Mouse (Mus musculus) lung, embryonic 16.5 days (tissue): ENCODE measurements at regions not wholly inside any gene's neighbourhood (a gene's known extent, or its start where the extent isn't known, plus 50 kb on each side); places are given as distances from the start of the nearest gene placed in this dataset.

ENCODE experiments used
- ATAC-seq: fragments of 200-750 bp; cut with Nextera tagmentation; 2 replicates; pipeline ENCODE4 v1.8.0; 2017; ENCODE audit warnings: low read depth, mild to moderate bottlenecking, moderate library complexity
- H3K27ac ChIP-seq: fragments of 300-500 bp; sonication (generic); 2 replicates; pipeline ENCODE4 v1.5.1; 2014; ENCODE audit warnings: mild to moderate bottlenecking, control low read depth, low read length
- H3K27me3 ChIP-seq: fragments of 300-500 bp; sonication (generic); 2 replicates; pipeline ENCODE4 v1.6.1; 2014; ENCODE audit warnings: low read depth, low read length, mixed read lengths; ENCODE audit not compliant: control insufficient read depth, insufficient read depth
- H3K36me3 ChIP-seq: fragments of 300-500 bp; sonication (generic); 2 replicates; pipeline ENCODE4 v1.6.1; 2014; ENCODE audit warnings: low read length; ENCODE audit not compliant: control insufficient read depth, insufficient read depth
- H3K4me1 ChIP-seq: fragments of 300-500 bp; sonication (generic); replicated peaks from 2 replicates; pipeline ENCODE4 v1.6.1; 2014; ENCODE audit warnings: low read length, mixed read lengths; ENCODE audit not compliant: control insufficient read depth, insufficient read depth
- H3K4me2 ChIP-seq: fragments of 300-500 bp; sonication (generic); 2 replicates; pipeline ENCODE4 v1.6.1; 2014; ENCODE audit warnings: low read depth, low read length, control low read depth
- H3K4me3 ChIP-seq: fragments of 300-500 bp; sonication (generic); 2 replicates; pipeline ENCODE4 v1.5.1; 2014; ENCODE audit warnings: mild to moderate bottlenecking, low read length, control low read depth
- H3K9ac ChIP-seq: fragments of 300-500 bp; sonication (generic); 2 replicates; pipeline ENCODE4 v1.6.1; 2014; ENCODE audit warnings: low read length, control low read depth
- H3K9me3 ChIP-seq: fragments of 300-500 bp; sonication (generic); 2 replicates; pipeline ENCODE4 v1.6.1; 2016; ENCODE audit warnings: low read length; ENCODE audit not compliant: control insufficient read depth
- WGBS: fragments of 180-500 bp; shearing (Covaris S2); extraction: QIAGEN DNeasy Blood & Tissue Kit; methylation state at CpG from one replicate; pipeline ENCODE4 v1.1.7; 2014; 5-methylcytosine and 5-hydroxymethylcytosine counted together

DNA sequence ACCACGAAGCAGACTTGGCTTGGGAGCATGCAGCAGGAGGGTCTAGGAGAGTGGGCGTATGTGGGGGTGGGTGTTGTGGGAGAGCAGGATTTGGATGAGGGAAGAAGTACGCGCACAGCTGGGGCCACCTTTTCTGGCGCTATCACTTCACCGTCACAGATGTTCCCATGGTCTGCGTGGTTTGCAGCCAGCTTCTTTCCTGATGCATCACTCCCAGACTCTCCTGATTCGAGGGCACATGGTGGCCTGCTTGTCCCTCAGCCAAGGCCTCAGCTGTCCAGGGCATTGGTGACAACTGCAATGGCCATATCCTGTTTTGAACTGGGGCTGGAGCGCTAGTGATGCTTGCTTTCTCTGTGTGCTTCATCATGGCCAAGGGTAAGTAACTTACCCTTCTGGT lies 266.9 kb upstream of the Id2 start:
- 67% methylated on average over 9 of the region's 9 CpGs for WGBS
- no peak for ATAC-seq
- no peaks in the 10 kb centered on the region for H3K9me3 ChIP-seq
- H3K27me3 ChIP-seq = no peaks in the 10 kb centered on the region
- H3K4me1 ChIP-seq = no peaks in the 10 kb centered on the region
- no peak overlapping the region for H3K4me3 ChIP-seq
- H3K36me3 ChIP-seq = no peaks in the 10 kb centered on the region
- no peak overlapping the region for H3K4me2 ChIP-seq
- no peak overlapping the region for H3K9ac ChIP-seq
- no peak overlapping the region for H3K27ac ChIP-seq

DNA sequence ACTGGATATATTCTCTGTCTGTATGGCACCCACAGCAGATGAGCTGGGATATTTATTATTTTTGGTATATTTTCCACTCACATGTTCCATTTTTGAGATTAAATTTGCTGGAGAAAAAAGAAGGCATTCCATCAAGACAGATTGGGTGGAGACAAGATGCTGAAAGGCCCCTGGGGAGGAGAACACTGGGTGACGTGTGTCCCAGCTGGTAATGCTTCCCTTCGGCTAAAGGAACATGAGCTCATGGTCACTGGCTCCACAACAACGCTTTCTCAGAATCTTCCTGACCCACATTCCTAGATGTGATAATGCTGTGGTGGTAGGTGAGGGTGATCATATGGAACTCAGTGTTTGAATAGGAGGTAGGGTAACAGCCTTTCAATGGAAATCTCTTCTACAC lies 266.4 kb upstream of the Id2 start:
- Histone ChIP-seq H3K9ac (no peak overlapping the region), H3K27me3 (no peaks in the 10 kb centered on the region), H3K36me3 (no peaks in the 10 kb centered on the region), H3K27ac (no peak overlapping the region), H3K4me1 (no peaks in the 10 kb centered on the region), H3K4me2 (no peak overlapping the region), H3K4me3 (no peak overlapping the region), H3K9me3 (no peaks in the 10 kb centered on the region)
- ATAC-seq = no peak
- 67% methylated on average over 3 of the region's 3 CpGs for WGBS

DNA sequence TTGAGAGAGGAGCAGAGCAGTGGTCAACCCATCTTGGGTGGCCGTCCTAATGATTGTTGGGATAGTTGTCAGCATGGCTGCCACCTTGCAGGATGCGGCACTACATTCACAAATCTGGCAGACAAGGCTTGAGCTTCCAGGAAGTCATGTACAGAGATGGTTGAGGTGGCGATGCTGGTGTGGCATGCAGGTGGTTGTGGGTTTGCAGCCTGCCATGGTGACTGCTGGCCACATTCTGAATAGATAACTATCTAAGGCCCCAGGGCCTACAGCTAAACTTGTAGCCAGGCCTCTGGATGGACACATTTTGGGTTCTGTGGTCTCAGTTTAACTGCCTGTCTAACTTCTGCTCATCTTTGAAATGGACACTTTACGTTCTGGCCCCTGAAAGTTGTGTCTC lies 265.8 kb upstream of the Id2 start:
- no peaks in the 10 kb centered on the region for H3K36me3 ChIP-seq
- no peaks in the 10 kb centered on the region for H3K27me3 ChIP-seq
- no peak overlapping the region for H3K27ac ChIP-seq
- no peak overlapping the region for H3K4me2 ChIP-seq
- H3K4me3 ChIP-seq = no peak overlapping the region
- no peak for ATAC-seq
- H3K4me1 ChIP-seq = no peaks in the 10 kb centered on the region
- WGBS = 89% methylated on average over 4 of the region's 4 CpGs
- no peaks in the 10 kb centered on the region for H3K9me3 ChIP-seq
- no peak overlapping the region for H3K9ac ChIP-seq

DNA sequence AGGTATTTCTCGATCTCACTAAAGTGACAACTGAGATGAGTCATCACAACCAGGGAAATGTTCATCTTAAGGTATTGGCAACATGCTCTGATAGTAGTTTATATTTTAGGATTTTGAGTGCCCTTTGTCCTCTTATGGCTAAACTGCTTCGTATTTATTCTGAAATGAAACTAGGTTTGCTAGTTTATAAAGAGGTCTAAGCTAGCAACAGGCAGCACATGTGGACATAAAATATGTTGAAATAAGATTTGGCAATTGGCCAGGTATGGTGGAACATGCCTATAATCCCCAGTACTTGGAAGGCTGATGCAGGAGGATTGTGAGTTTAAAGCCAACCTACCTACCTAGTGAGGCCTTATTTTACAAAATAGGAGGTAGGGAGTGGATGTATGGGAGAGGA lies 263.8 kb upstream of the Id2 start:
- Histone ChIP-seq H3K4me1 (no peaks in the 10 kb centered on the region), H3K36me3 (no peaks in the 10 kb centered on the region), H3K27me3 (no peaks in the 10 kb centered on the region), H3K9ac (no peak overlapping the region), H3K4me3 (no peak overlapping the region), H3K9me3 (no peaks in the 10 kb centered on the region), H3K27ac (no peak overlapping the region), H3K4me2 (no peak overlapping the region)
- no peak for ATAC-seq
- WGBS = 85% methylated on average over 2 of the region's 2 CpGs

DNA sequence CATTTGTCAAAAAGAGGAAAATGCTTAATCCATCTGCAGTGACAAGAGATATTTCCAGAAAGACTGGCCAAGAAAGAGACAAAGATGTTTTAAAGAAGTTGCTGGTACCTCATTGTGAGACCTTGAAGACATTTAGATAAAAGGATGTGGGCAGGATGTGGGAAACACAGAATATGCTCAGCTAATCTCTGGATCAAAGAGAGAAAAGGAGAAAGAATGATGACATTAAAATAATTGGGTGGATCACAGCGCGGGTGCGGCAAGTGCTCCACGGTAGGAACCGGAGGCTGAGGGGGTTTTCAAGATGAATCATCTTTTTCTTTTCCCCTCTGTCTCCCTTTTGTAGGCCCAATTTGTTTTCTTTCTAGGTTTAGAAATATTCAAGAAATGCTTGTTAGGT lies 263.0 kb upstream of the Id2 start:
- ATAC-seq = no peak
- Histone ChIP-seq H3K4me2 (no peak overlapping the region), H3K27me3 (no peaks in the 10 kb centered on the region), H3K27ac (no peak overlapping the region), H3K9me3 (no peaks in the 10 kb centered on the region), H3K4me3 (no peak overlapping the region), H3K36me3 (no peaks in the 10 kb centered on the region), H3K4me1 (no peaks in the 10 kb centered on the region), H3K9ac (no peak overlapping the region)
- 93% methylated on average over 5 of the region's 5 CpGs for WGBS

DNA sequence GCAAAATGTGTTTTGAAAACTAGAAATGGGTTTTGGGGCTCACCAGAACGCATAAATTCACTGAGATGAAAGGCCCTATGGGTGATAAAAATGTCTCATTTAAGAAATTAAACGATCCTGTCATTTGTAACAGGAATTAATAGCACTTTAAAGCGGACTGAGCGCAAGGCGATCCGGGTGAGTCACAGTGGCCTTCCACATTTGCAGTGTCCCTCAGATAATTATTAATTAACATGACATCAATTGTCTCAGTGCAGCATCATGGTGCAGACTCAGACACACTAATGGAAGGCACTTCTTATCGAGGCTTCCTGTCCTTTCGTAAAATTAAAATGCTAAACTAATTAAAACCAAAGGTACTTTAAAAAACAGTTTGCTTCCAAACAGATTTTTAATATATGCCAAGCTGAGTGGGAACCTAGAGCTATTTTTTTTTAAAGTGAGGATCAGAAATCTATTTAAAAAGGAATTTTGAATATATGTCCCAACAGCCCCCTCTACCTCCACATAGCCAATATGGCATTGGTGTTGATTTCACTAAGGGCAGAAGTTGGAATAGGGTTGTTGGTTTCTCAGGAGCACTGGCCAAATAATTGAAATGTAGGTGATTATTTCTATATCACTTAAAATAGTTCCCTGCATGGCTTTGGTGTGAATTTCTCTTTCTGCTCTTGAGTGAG lies 262.0 kb upstream of the Id2 start:
- WGBS = 84% methylated on average over 8 of the region's 8 CpGs
- H3K9me3 ChIP-seq = no peaks in the 10 kb centered on the region
- H3K9ac ChIP-seq = no peak overlapping the region

DNA sequence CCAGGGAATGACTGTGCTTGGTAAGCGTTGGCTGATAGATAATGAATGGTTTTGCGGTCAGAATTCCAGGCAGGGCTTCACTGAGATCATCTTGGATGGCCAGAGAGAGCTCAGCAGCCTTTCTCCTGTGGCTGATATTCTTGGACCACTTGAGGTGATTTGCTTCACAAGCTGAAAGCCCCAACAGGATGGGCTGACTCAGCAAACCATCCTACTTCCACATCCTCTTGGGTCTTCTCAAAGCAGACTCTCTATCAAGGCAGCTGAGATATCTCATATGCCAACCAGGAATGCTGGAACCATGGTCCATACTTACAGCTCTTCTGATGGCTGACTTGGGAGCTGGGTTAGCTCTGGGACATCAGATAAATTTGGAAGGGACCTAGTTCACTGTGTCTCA lies 259.8 kb upstream of the Id2 start:
- ATAC-seq = no peak
- H3K9me3 ChIP-seq = no peaks in the 10 kb centered on the region
- no peak overlapping the region for H3K27ac ChIP-seq
- H3K4me1 ChIP-seq = no peaks in the 10 kb centered on the region
- 69% methylated on average over 2 of the region's 2 CpGs for WGBS
- no peaks in the 10 kb centered on the region for H3K36me3 ChIP-seq
- no peaks in the 10 kb centered on the region for H3K27me3 ChIP-seq
- H3K9ac ChIP-seq = no peak overlapping the region
- H3K4me3 ChIP-seq = no peak overlapping the region
- H3K4me2 ChIP-seq = no peak overlapping the region

More for the DNA sequence above, 262.0 kb upstream of the Id2 start:
- Histone ChIP-seq H3K27me3 (no peaks in the 10 kb centered on the region), H3K4me1 (no peaks in the 10 kb centered on the region), H3K4me3 (no peak overlapping the region), H3K36me3 (no peaks in the 10 kb centered on the region), H3K27ac (no peak overlapping the region), H3K4me2 (no peak overlapping the region)
- no peak for ATAC-seq

DNA sequence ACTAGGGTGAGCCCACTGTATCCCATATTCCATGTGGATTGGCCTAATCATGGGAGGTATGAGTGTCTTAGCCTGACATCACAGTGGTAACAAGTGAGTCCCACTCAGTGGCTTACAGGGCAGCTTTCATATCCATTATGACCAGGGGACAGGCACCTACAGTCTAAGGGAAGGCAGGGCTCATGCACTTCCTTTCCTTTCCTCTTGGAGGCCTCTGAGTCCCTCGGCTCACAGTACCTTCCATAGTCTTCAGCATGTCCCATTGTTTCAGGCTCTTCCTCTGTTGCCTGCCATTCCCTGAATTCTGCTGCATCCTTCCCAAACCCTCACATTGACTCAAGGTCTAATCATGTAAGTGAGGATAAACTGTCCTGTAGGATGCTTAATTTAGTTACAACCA lies 258.3 kb upstream of the Id2 start:
- Histone ChIP-seq H3K4me2 (no peak overlapping the region), H3K4me1 (no peaks in the 10 kb centered on the region), H3K4me3 (no peak overlapping the region), H3K27ac (no peak overlapping the region), H3K36me3 (no peaks in the 10 kb centered on the region), H3K9ac (no peak overlapping the region), H3K9me3 (no peaks in the 10 kb centered on the region), H3K27me3 (no peaks in the 10 kb centered on the region)
- no peak for ATAC-seq
- WGBS = 63% methylated on average over 1 of the region's 1 CpGs

DNA sequence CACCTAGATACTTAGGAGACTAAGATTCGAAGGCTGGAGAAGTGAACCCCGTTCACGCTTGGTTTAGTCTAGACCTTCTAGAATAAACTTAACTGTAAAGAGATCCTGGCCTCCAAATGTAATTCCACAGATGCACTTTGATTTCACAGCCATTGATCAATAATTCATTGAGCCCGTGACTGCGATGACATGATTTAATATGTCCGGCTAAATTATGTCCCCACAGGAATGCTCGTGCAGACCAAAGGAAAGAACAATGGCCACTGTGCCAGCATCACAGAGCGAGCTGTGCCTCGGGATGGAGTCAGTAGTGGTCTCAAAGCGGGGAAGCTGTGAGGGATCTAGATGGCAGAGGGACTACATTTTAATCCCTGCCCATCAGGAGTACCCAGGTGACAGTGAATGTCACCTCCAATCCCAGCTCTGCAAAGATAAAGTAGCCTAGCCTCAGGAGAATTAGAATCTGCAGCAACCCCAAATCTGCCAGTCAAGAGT lies 256.5 kb upstream of the Id2 start:
- WGBS = 86% methylated on average over 10 of the region's 10 CpGs
- no peaks in the 10 kb centered on the region for H3K27me3 ChIP-seq
- H3K9me3 ChIP-seq = no peaks in the 10 kb centered on the region
- H3K4me1 ChIP-seq = no peaks in the 10 kb centered on the region
- no peak for ATAC-seq
- H3K4me3 ChIP-seq = no peak overlapping the region
- H3K27ac ChIP-seq = no peak overlapping the region
- H3K9ac ChIP-seq = no peak overlapping the region
- H3K4me2 ChIP-seq = no peak overlapping the region
- no peaks in the 10 kb centered on the region for H3K36me3 ChIP-seq

DNA sequence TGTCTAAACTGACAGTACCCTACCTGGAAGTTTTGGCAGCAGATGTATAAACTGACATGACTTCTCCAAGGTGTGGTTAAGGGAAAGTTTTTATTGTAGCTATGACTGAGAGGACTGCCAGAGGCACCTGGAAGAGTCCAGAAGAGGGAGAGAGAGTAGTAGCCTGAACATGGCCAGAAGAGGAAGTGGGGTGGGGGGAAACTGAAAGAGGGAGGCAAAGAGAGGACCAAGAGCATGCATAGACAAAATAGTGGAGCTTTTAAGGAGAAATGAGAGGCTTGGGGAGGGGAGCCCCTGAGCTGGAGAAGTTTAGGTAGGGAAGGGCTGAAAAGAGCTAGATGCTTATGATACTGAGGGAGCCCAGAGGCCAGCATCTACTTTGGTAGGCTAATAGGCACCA lies 255.2 kb upstream of the Id2 start:
- Histone ChIP-seq H3K36me3 (no peaks in the 10 kb centered on the region), H3K4me3 (no peak overlapping the region), H3K9me3 (no peaks in the 10 kb centered on the region), H3K4me1 (no peaks in the 10 kb centered on the region), H3K27ac (no peak overlapping the region), H3K9ac (no peak overlapping the region), H3K4me2 (no peak overlapping the region), H3K27me3 (no peaks in the 10 kb centered on the region)
- no peak for ATAC-seq
